Mouse (Mus musculus): ENCODE results near the gene Gm17349.
"Not testable (repeated sequence)": the region's sequence is repeated elsewhere in the genome, so short reads cannot be mapped to it uniquely, and the experiment has no call there.

The Gm17349 gene

DNA sequence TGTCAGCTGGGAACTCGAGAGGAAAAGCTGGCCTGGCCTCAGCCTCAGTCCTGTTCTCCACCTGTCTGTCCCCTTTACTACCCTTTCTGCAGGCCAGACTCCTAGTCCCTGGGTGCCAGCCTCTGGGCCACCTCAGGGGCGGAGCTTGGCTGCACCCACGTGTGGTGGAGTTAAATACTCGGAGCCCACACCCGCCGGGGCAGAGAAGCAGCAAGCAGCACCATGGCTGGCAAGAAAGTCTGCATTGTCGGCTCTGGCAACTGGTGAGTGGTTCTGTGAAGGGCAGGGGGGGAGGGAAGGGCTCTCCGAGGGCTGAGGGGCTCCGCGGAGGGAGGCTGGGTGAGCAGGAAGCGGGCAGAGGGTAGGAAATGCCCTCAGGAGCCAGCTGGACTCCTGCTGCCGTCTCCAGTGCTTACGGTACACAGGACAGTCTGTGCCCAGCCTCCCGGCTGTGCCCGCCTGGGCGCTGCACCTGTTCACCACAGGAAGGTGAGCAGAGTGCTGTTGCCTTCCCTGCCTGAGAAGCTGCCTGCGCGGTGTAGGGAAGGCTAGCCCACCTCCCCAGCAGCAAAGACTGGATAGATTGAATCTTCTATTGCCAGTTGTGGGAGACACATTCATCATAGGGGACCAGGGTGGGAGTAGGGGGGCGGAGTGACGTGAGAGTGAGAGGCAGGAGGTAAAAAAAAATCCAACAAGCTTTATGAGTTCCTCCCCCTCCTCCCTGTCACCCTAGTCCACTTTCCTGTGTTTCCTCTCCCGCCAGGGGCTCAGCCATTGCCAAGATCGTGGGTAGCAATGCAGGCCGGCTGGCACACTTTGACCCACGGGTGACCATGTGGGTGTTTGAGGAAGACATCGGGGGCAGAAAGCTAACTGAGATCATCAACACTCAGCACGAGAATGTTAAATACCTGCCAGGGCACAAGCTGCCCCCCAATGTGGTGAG lies 12.4 kb upstream of the Gm17349 start, which contains the start of gene Gpd1:
Gene Gpd1, plus strand, starts transcription at position 130 of the 949 bp plus-strand sequence.
- peak; percentile 81 for DNase-seq

DNA sequence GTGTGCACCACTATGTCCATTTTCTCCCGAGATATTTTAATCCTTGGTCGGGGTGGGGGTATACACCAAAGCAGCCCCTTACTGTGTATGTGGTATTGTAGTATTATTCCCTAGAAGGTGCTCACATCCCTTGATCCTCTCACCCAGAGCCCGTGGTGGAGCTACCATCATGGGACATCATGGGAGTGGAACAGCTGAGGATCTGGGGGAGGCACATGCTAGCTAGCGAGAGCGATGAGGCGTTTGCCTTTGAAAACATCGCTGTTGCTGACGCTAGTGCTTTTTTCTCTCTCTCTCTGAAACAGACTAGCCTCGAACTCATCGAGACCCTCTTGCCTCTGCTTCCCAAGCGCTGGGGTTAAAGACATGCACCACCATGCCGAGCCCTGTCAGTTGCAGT lies 11.5 kb upstream of the Gm17349 start:
- DNase-seq: no peak

DNA sequence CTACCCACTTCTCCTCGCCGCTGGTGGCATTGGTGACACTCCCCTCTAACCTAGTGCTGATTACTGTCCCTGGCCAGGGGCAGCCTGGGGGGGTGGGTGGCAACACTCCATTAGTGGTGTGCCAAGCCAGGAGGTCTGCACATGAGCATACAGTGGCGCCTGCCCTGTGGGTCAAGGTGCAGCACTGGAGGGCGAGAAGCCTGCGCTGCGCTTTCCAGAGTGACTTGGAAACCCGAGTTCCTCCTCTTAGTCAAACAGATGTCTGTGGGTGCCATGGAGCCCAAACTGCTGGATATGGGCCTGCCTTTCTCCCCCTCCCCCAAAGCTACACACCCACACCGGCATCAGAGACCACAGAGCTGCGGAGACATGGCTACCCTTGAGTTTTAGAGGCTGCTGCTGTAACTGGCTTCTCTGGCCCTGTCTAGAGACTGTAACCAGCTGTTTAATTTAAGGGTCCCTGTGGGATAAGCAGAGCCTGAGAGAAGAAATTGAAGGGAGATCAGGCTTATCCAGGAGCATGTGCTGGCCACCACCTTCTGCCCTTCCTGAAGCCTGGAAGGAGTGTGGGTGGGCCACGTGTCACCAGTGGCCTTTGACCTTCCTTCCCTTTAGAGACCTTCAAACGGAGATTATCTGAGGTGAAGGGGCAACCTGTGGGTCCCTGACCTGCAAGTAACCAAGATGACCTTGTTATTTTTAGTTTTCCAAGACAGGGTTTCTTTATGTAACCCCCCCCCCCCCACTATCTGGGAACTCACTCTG lies 10.9 kb upstream of the Gm17349 start:
- peak; percentile 73 for DNase-seq

DNA sequence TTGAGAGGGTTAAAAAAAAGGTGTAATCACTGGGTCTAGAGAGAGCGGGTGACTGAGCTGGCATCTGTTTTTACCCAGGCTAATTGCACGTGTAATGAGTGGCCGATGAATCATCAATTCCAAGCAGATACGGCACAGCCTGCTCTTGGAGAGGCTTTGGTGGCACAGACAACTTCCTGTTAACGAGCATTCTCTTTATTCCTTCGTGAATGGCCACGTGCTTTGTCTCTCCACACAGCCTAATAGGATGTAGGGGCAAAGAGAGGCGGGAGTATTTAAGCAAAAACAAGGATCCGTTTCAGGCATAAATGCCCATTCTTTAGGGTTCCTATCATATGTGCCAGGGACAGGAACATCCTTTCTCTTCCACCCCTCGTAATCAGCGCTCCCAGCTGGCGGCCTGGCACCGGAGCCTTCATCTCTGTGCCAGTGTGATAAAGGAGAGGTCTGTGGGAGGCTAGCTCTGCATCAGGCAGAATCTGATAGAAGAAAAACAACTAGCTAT lies 10.1 kb upstream of the Gm17349 start:
- DNase-seq: no peak

DNA sequence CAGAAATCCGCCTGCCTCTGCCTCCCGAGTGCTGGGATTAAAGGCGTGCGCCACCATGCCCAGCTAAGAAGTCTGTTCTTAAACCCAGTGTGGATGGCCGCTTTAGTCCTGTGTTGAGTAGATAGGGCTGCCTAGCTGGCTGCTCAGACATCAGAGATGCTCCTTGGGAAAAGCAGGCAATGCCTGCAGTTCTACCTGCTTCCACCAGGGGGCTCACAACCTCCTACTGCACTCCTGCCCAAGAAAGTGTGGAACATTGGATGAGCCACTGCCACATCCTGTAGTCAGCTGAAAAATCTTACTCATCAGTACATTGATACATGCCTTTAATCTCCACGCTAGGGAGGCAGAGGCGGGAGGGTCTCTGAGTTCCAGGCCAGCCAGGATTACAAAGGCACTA lies 9.6 kb upstream of the Gm17349 start:
- peak; percentile 86 for DNase-seq

DNA sequence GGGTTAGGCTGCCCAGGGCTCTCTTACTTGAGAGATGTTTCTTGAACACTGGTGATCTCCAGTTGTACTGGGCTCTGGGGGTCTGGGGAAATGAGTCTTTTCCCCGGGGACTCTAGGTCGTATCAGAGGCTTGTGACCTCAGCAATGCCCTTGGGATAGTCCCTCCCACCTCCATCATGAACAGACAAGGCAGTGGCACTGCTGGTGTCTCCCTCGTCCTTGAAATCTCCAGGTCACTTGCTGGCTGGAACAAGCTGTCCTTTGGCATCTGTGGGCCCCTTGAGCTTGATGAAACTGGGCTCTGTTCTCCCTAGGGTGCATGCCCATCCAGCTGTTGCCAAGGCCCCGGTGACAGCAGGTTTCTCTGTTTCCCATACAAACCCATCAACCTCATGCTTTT lies 8.9 kb upstream of the Gm17349 start:
- DNase-seq: no peak

DNA sequence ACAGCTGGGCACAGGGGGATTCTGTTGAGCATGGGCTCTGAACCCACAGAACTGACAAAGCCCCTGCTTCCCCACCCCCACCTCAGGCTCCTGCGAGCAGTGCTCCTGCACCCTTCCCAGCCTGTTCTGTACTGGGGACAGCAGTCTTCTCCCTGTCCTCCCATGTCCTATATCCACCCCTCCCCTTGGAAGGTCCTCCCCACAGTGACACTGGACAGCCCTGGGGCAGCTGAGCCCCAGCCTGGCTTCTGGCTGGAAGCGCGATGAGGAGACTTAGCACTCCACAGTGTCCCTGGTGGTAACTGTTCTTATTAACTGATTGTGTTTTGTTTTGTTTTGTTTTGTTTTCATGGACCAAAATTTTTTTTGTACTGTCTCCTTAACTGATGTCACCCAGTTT lies 8.3 kb upstream of the Gm17349 start:
- no peak for DNase-seq

DNA sequence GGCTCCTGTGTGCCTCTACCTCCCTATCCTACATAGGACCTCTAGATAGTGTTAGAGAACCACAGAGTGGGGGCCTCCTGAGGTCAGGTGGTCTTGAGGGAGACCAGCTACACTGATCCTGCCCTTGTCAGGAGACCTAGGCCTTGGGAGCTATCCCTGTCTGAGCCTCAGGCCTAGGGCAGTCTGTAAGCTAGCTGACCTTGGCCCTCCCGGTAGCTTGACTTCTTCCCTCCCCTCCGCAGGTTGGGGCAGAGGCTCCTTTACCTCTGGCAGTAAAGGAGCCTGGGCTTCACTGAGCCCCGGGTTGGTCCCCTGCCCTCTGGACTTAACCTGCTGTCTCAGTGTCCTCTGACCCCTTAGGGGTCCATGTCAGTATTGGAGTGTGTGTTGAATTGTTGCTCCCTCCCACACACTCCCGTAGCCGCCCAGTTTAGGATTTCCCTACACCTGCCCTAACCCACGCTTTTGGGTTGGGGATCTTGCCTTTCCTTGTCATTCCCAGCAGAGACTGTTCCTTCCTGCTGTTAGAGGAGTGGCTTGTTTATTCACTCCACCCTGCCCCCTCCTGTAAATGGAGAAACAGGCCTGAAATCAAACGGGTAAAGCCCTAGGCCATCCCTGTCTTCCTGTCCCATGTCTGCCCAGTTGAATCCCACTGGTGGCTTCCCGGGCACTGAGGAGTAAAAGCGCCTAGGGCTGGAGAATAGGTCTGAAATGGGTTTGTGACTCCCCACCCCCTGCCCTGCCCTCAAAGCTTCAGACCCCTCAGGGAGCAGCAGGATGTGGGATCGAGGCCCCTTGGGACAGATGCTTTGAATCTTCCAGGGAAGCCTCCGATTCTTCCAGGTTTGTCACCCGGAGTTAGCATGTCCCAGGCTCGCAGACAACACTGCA lies 7.6 kb upstream of the Gm17349 start:
- DNase-seq: no peak

DNA sequence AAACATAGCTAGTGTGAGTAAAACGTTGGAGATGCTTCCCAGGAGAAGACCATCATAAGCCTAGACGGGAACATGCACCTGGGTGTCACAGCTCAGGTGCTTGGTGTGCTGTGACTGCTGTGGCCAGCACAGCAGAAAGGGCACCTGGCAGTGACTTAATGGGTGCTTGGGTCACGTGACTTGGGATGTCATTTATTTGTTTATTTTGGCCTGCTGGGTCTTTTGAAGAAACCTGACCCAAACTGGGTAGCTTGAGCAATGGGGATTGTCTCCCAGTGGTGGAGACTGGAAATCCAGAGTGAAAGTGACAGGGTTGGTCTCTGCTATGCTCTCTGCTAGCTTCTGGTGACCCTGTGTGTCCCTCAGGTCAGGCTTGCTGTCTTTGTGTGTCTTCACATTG lies 6.2 kb upstream of the Gm17349 start:
- DNase-seq: no peak

DNA sequence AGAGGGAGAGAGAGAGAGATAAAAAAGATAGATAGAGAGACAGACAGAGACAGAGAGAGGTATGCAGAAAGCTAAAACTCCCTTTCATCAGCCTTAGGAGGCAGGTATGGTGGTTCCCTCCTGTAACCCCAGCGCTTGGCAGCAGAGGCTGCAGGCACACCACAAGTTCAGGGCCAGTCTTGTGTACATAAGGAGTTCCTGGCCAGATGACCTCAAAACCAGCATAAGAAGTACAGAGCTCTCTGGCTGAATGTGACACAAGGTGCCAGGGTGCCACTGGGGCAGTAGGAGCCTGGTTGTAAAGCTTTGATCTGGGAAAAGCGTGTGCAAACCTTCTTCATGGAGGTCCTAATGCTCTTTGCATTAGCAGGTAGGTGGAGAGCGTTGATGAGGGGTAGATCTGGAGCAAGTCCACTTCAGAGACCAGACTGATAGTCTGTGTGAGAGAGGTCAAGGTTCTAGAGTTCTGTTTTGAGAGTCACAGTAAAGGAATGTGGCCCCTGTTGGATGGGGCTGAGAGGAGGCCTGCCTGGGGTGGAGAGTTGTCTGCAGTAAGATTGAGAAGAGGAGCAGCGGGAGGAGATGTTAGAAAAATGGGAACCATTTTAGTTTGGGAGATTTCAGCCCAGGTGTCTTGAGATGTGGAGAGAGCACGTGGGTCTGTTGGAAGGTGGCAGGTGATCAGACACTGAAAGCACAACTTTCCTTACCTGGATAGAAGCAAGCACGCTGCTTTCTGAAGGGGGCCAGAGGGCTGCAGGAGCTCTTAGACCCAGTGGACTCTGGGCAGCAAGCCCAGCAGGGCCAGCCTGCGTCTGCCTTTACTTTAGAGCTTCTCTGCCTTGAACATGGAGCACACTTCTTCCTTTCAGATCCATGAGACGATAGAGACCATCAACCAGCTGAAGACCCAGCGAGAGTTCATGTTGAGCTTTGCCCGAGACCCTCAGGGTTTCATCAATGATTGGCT lies 5.2 kb upstream of the Gm17349 start:
- no peak for DNase-seq

DNA sequence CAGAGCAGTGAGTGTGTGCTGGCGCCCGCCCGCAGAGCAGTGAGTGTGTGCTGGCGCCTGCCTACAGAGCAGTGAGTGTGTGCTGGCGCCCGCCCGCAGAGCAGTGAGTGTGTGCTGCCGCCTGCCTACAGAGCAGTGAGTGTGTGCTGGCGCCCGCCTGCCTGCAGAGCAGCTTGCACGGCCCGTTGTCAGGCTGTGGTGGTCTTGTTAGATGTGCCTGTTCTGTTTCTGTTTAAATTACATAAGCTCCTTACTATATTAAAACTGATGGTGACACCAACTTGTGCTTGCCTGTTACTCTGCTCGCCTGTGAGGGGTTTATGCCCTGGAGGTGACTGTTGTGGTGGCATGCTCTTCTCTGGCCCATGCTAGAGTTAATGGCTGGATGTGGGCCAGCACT lies 2.9 kb upstream of the Gm17349 start:
- no peak for DNase-seq

DNA sequence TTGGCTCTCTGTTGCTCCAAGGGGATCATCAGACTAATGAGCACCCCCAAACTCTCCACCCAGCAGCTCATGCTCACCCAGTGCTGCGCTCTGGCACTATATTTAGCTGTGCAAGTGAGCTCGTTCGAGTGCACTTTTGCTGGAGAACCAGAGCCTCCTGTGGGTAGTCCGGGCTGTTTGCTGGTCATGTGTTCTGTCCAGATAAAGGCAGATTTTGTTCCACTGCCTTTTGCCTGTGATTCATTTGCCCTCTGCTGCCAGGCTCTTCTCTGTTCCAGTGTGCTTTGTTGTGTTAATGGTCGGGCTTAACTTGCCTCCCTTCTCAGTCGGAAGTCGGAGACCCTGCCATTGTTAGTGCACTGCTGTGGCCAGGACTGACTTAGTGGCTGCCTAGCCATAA lies 409 bp downstream of the Gm17349 start:
- no peak for DNase-seq

DNA sequence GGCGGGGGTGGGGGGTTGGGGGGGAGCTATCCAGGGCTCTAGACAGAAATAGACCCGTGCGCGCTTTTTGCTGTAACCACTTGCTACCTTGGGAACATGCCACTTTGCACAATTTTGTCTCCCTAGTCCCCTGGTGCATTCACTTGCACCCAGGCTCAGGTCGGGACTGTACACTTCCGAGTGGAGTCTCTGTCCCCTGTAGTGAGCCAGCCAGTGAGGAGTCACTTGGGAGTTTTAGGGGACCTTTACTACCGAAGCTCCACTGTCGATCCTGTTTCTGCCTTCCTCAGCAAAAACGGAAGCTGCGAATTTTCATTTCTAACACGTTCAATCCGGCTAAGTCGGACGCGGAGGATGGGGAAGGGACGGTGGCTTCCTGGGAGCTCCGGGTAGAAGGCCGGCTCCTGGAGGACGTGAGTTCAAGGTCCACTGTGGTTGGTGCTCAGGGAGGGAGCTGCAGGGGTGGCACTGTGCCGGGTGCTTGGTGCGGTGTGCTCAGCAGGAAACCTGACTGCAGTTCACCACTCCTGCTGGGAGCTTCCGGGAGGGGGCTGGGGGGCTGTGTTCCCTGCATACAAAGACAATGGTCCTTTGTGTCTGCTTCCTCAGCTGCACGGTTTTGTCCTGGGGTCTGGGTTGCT lies 1.1 kb downstream of the Gm17349 start:
- DNase-seq: peak; percentile 78

DNA sequence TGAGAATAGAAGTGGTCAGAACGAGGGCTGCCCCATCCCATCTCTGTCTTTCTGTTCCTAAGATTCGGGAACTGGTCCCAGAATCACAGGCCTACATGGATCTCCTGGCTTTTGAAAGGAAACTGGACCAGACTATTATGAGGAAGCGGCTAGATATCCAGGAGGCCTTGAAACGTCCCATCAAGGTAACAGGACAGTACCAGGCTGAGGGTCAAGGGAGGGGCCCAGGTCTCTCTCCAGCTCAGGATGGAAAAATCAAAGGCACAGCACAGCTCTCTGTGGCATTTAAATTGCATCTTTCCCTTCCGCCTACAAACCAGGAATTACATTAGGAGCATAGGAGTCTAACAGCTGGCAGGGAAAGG lies 1.6 kb downstream of the Gm17349 start:
- no peak for DNase-seq

DNA sequence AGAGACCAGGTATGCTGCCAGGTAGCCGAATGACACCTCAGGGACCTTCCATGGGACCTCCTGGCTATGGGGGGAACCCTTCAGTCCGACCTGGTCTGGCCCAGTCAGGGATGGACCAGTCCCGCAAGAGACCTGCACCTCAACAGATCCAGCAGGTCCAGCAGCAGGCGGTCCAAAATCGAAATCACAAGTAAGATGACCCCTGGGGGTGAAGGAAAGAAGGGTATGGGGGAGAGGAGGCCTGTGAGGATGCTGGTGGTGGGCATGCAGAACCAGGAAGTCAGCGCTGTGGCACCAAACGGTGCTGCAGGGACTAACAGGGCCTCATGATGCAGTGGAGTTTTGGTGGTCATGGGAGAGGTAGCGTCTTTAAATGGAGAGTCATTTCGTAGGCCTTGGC lies 2.2 kb downstream of the Gm17349 start:
- DNase-seq: no peak

DNA sequence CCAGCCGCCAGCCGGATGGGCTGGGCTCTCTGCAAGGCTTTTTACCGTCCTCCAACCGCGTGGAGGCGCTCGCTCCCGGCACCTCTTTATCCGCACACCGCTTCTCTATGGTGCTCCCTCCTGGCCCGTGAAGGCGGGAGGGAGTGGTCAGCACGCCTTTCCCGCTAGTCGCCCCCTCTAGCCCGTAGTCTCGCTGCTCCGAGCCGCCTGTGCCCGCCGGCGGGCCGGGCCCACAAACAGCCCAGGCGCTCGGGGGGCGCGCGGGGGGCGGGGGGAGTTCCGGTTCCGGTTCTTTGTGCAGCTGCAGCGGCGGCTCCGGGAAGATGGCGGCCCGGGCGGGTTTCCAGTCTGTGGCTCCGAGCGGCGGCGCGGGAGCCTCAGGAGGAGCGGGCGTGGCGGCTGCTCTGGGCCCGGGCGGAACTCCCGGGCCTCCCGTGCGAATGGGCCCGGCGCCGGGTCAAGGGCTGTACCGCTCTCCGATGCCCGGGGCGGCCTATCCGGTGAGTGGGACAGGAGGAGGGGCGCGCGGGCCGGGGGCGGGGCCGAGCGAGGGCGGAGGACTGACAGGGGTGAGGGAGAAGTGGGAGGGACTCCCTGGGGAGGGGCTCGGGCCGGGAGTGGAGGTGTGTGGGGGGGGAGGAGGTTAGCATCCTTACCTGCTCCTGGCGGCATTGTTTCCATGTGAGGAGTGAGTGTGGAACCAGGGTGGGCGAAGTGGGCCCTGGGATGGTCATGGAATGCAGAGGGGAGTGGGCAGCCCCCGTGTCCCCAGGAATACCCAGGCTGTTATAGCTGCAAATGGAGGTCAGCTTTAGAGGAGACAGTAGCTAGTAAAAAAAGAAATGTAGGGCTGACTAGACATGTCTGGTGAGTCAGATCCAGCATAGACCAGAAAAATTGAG lies 3.0 kb downstream of the Gm17349 start, which contains the start of gene Smarcd1:
Gene Smarcd1, plus strand, starts transcription at position 131 of the 902 bp plus-strand sequence.
- DNase-seq: peak; percentile 97

DNA sequence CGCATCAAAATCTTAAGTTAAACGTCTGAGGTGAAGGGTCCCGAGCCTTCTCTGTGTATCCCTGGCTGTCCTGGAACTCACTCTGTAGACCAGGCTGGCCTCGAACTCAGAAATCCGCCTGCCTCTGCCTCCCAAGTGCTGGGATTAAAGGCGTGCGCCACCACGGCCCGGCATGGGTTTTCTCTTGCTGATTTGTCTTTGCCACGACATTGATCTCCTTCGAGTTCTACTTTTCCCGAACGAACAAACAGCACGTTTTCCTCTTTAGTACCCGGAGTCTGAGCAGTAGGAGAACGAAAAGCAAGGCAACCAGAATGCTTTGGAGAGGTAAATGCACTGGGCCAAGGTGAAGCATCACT lies 3.7 kb downstream of the Gm17349 start:
- DNase-seq: not testable (repeated sequence)

DNA sequence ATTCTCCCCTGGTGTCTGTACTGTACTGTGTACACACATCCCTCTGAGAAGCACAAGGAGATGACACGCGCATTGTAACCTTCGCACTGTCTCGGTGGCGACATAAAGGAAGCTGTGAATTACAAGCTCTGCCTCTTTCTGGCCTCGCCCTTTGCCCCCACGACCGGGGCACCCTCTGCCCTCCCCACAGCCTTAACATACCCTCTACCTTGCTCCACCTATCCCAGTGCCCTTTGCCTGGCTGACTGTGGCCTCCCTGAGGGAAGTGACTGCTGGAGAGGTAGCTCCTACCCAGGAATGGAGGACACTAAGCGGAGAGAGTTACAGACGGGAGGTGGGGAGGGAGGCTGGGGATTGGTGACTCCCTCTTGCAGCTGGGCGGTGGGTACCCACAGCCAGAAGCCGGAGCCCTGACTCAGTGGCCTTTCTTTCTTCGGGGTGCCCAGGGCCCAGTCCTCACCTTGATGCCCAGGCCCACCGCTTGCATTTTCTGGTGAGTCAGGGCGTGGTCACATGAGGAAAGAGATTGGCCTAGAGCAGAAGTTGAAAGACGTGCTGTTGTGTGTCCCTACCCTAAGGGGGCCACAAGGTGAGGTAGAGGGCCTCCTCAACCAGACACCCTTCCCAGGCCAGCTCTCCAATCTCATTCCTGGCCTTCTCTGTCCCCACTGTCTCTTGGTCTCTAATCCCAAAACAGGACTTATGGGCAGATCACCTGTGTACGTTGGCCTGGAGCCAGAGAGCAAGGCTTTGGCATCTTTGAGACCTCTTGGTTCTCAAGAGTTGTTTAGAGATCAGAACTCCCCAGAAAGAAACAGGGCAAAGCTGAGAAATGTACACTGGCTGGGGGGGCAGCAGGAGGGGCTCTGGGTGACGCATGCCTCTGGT lies 4.8 kb downstream of the Gm17349 start:
- DNase-seq: no peak

DNA sequence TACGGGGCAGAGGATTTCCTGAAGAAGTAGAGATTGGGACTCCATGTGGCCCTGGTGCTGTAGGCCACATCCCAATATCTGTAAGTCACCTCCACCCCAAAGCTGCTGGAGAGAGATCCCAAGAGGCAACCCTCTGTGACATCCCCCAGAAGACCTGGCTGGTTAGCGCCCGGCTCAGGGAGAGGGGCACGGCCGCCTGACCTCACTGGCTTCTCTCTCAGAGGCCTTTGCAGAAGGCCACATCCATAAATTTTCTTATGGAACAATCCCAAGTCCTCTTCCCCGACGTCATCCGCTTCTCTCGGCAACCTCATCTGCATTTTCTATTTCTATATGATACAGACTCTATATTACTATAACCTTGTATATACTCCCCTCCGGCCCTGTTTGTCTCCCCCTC lies 5.6 kb downstream of the Gm17349 start:
- DNase-seq: no peak
